In genomic region chr2:119018391-119019122, GRCm38 (mm10) we compare ENCODE assay signal across 8 mouse cellular contexts. TPM values are rescaled to one million over a fixed set of nuclear protein-coding genes. Genes with fewer than 3 reads are reported as not detected.
DNase-seq lines count a peak whose midpoint lies in the region; ATAC-seq lines count a peak whose summit lies in the region.

No protein-coding gene starts in this region.

- no peaks in the 10 kb centered on the region; the same call in 1 of the 2 replicates for H3K4me1 ChIP-seq in intestine, embryonic 14.5 days (replicated peaks; ENCODE audit: control insufficient read depth, insufficient read depth, low read length)

- H3K4me2 ChIP-seq in intestine, embryonic 14.5 days (ENCODE audit: low read length): peak overlapping the region; percentile 2

- no peak overlapping the region for H3K9ac ChIP-seq in intestine, embryonic 14.5 days (ENCODE audit: low read length)

- H3K4me3 ChIP-seq in intestine, embryonic 14.5 days (ENCODE audit: low read depth, low read length): no peak overlapping the region

- no peaks in the 10 kb centered on the region for H3K9me3 ChIP-seq in intestine, embryonic 14.5 days (ENCODE audit: control insufficient read depth, low read length)

- peak; percentile 21 for DNase-seq in urinary bladder, postnatal 14 days (ENCODE audit: low spot score)
- no peak for DNase-seq in urinary bladder, postnatal 10 days (ENCODE audit: low spot score)
- peak; percentile 72 to 85 for DNase-seq in gastrocnemius, postnatal 4 days (ENCODE audit: low spot score in 2 of 2)
- peak; percentile 71 for DNase-seq in intestine, embryonic 14.5 days (ENCODE audit: low spot score)
- DNase-seq in retina, embryonic 14.5 days (ENCODE audit: low spot score): peak; percentile 65
- no peak for DNase-seq in spleen, postnatal 10 days (ENCODE audit: low spot score in 2 of 2)
- no peak for DNase-seq in thymus, postnatal 4 days
- DNase-seq in adrenal gland, adult 2 months: no peak

- 42% methylated on average over 22 of the region's 22 CpGs for WGBS in intestine, embryonic 14.5 days

- H3K27me3 ChIP-seq in intestine, embryonic 14.5 days (replicated peaks; ENCODE audit: control insufficient read depth, insufficient read depth, low read length): no peaks in the 10 kb centered on the region

- H3K27ac ChIP-seq in intestine, embryonic 14.5 days (ENCODE audit: low read depth): peak overlapping the region; percentile 57

- ATAC-seq in intestine, embryonic 14.5 days (replicated peaks; ENCODE audit: low FRiP score, low TSS enrichment, low read depth): peak; percentile 50

- peaks cover 45% of the 10 kb centered on the region for H3K36me3 ChIP-seq in intestine, embryonic 14.5 days (ENCODE audit: control insufficient read depth, insufficient read depth, low read length)

RNA-seq across cellular contexts. Expression of gene Ccdc32, which starts 10.6 kb away (rescaled TPM):
- total RNA-seq in gastrocnemius, postnatal 4 days (2021): 10 to 100 TPM; 11.2 to 12.9 TPM
- polyA plus RNA-seq in intestine, embryonic 14.5 days (2014; fragmentation: Nextera tagmentation; extraction: Ambion mirVana): 20.9 and 21.0 TPM in 2 replicates
- 10 to 100 TPM; 13.1 to 21.5 TPM for total RNA-seq in adrenal gland, adult 2 months (2021)
- 3.3 and 3.8 TPM in 2 replicates for polyA plus RNA-seq in adrenal gland, adult 2 months (2012; rRNA removed)

RNA-seq across cellular contexts. Expression of gene Rpusd2, which starts 16.0 kb away (rescaled TPM):
- 1 to 10 TPM; 5.8 to 6.3 TPM for total RNA-seq in gastrocnemius, postnatal 4 days (2021)
- 4.7 and 4.8 TPM in 2 replicates for polyA plus RNA-seq in intestine, embryonic 14.5 days (2014; fragmentation: Nextera tagmentation; extraction: Ambion mirVana)
- total RNA-seq in adrenal gland, adult 2 months (2021): 1 to 10 TPM; 4.1 to 5.5 TPM
- polyA plus RNA-seq in adrenal gland, adult 2 months (2012; rRNA removed): 3.2 and 3.5 TPM in 2 replicates

RNA-seq across cellular contexts. Expression of gene Knl1, which starts 28.4 kb away (rescaled TPM):
- 10 to 100 TPM; 10.4 to 12.2 TPM for total RNA-seq in gastrocnemius, postnatal 4 days (2021)
- polyA plus RNA-seq in intestine, embryonic 14.5 days (2014; fragmentation: Nextera tagmentation; extraction: Ambion mirVana): 40.5 and 46.5 TPM in 2 replicates
- total RNA-seq in adrenal gland, adult 2 months (2021): 1 to 10 TPM in 1 of 2 experiments, under 1 TPM in 1; 0.59 to 1.4 TPM
- polyA plus RNA-seq in adrenal gland, adult 2 months (2012; rRNA removed): 0.06 and 0.08 TPM in 2 replicates

Comparison
In these comparisons a context has a peak if more than half of its experiments do, and no peak if none do; other contexts are left out.
1. DNase-seq: peak in urinary bladder, postnatal 14 days (single experiment), gastrocnemius, postnatal 4 days (2 of 2), intestine, embryonic 14.5 days (single experiment) and retina, embryonic 14.5 days (single experiment); none in urinary bladder, postnatal 10 days (single experiment), spleen, postnatal 10 days (0 of 2), thymus, postnatal 4 days (single experiment) and adrenal gland, adult 2 months (single experiment).
2. RNA of gene Knl1, which starts 28.4 kb away (total RNA-seq): 10.4 to 12.2 TPM in gastrocnemius, postnatal 4 days; 0.59 to 1.4 TPM in adrenal gland, adult 2 months; every median in the first group is over 4 times any median in the second.